Mouse (Mus musculus): Measurements from ENCODE around the gene Tmem179. TPM values are rescaled to one million over a fixed set of nuclear protein-coding genes. Genes with fewer than 3 reads are reported as not detected.

Gene Tmem179
- polyA plus RNA-seq, 1 experiment from 2014 or later: 35.3 TPM

GRCm38 (mm10) chr12:112549287-112549686 is 32.7 kb upstream of the Tmem179 start:
- Histone ChIP-seq H3K4me3 (replicated peaks) (no peak overlapping the region), H3K9me3 (no peaks in the 10 kb centered on the region), H3K4me2 (replicated peaks) (no peak overlapping the region), H3K36me3 (no peaks in the 10 kb centered on the region), H3K27me3 (peaks cover 3% of the 10 kb centered on the region; the same call in 1 of the 2 replicates), H3K27ac (no peak overlapping the region), H3K9ac (replicated peaks) (no peak overlapping the region), H3K4me1 (replicated peaks) (peaks cover 32% of the 10 kb centered on the region)
- WGBS: 100% methylated on average over 1 of the region's 1 CpGs
- no peak for ATAC-seq

- no peak overlapping the region for H3K9ac ChIP-seq (replicated peaks)
- H3K4me2 ChIP-seq (replicated peaks): no peak overlapping the region
- WGBS: 86% methylated on average over 8 of the region's 8 CpGs
- H3K4me3 ChIP-seq (replicated peaks): no peak overlapping the region
- H3K27me3 ChIP-seq: peaks cover 11% of the 10 kb centered on the region; the same call in 1 of the 2 replicates
- no peaks in the 10 kb centered on the region for H3K9me3 ChIP-seq
- H3K36me3 ChIP-seq: no peaks in the 10 kb centered on the region
- H3K27ac ChIP-seq: no peak overlapping the region
- H3K4me1 ChIP-seq (replicated peaks): peaks cover 40% of the 10 kb centered on the region
- no peak for ATAC-seq
Observed at GRCm38 (mm10) chr12:112546110-112546509, 29.6 kb upstream of the Tmem179 start.

GRCm38 (mm10) chr12:112544946-112545701 is 28.6 kb upstream of the Tmem179 start:
- Histone ChIP-seq H3K4me1 (replicated peaks) (peaks cover 50% of the 10 kb centered on the region), H3K27ac (peak overlapping the region; percentile 14), H3K9ac (replicated peaks) (0 out of 2 replicates have a peak overlapping the region, but pooled peaks have one; percentile 16), H3K27me3 (peaks cover 11% of the 10 kb centered on the region; the same call in 1 of the 2 replicates), H3K9me3 (no peaks in the 10 kb centered on the region), H3K36me3 (no peaks in the 10 kb centered on the region), H3K4me2 (replicated peaks) (no peak overlapping the region), H3K4me3 (replicated peaks) (no peak overlapping the region)
- ATAC-seq: no peak
- 29% methylated on average over 12 of the region's 12 CpGs for WGBS

- Histone ChIP-seq H3K9me3 (no peaks in the 10 kb centered on the region), H3K4me1 (replicated peaks) (peaks cover 50% of the 10 kb centered on the region)
- 75% methylated on average over 9 of the region's 9 CpGs for WGBS
Observed at GRCm38 (mm10) chr12:112543941-112544340, 27.4 kb upstream of the Tmem179 start.

DNA sequence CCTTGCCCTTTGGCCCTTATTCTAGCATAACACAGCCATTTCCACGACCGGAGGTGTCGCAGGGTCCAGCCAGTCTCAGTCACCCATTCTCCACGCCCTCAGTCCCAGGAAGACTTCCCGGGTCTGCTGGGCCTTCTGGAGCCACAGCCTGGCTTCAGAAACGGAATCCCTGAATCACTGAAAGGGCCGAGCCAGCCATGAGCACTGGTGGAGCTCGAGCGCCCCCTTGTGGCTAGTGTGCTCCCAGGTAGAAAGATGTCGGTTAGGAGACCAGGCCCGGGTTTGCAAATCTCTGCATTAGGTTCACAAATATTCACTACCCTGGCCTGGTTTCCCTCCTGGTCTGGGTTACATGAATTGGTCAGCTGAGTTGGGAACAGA is 26.4 kb upstream of the Tmem179 start:
- ATAC-seq: peak; percentile 73
- H3K27me3 ChIP-seq: peaks cover 26% of the 10 kb centered on the region
- no peak overlapping the region for H3K4me3 ChIP-seq (replicated peaks)
- H3K27ac ChIP-seq: peak overlapping the region; percentile 88
- H3K4me1 ChIP-seq (replicated peaks): peaks cover 50% of the 10 kb centered on the region
- no peaks in the 10 kb centered on the region for H3K36me3 ChIP-seq
- 1% methylated on average over 11 of the region's 11 CpGs for WGBS
- no peaks in the 10 kb centered on the region for H3K9me3 ChIP-seq
- H3K4me2 ChIP-seq (replicated peaks): peak overlapping the region; percentile 15; the same call in 1 of the 2 replicates
- H3K9ac ChIP-seq (replicated peaks): peak overlapping the region; percentile 47

More at GRCm38 (mm10) chr12:112543941-112544340, 27.4 kb upstream of the Tmem179 start:
- Histone ChIP-seq H3K9ac (replicated peaks) (no peak overlapping the region), H3K36me3 (no peaks in the 10 kb centered on the region), H3K27ac (no peak overlapping the region), H3K4me3 (replicated peaks) (no peak overlapping the region), H3K27me3 (peaks cover 15% of the 10 kb centered on the region), H3K4me2 (replicated peaks) (no peak overlapping the region)
- no peak for ATAC-seq

DNA sequence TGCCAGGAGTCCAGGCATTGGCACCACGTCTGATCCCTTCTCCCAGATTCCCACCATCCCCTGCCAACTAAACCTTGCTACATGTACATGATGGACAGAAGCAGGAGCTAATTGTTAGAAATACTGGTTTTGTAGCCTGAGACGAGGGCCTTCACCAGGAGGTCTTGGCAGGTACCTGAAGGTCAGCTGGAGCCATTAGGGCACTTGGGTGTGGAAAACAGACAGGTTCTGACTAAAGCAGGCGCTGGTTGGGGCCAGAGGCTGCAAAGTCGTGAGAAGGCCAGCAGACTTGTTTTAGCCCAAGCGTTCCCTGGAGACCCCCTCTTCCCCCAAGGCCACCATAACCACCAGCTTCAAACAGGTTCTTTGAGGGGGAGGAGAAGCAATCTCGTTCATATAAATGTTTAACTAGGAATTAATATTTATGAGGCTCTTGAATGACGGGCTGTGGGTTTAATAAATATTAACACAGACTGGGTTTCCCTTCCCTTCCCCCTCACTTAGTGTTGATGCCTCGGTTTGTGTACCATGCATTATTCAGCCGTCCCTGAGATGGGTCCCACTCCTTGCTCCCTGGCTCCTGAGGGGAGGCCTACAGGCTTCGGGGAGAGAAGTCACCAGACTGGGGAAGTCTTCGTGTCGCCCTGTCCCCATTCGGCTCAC is 25.8 kb upstream of the Tmem179 start:
- 32% methylated on average over 13 of the region's 13 CpGs for WGBS
- peaks cover 50% of the 10 kb centered on the region for H3K4me1 ChIP-seq (replicated peaks)

DNA sequence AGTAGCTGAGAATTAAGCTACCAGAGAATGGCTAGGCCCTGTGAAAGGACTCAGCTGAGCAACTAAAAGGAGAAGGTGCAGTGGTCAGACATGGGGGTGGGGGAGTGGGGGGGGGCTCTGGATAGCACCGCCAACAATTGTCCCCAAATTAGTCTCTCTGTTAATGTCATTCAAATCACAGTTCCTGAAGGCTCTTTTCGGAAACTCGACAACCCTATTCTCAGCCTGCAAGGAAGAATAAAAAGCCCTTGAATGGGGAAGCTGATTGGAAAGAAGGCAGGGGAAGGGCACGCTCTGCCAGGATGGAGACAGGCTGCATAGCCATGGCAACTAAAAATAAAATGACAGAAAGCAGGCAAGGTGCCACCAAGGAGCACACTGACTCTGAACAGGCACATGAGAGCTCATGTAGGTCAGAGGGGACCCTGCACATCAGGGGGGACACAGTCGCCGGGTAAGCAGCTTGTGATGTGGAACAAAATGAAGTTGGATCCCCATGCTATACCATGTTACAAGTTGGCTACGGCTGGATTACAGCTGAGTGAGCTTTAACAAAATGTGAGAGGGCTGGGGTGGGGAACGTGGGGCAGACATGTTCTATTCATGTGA is 25.0 kb upstream of the Tmem179 start:
- Histone ChIP-seq H3K9ac (replicated peaks) (peak overlapping the region; percentile 40), H3K4me2 (replicated peaks) (no peak overlapping the region), H3K4me3 (replicated peaks) (no peak overlapping the region), H3K27me3 (peaks cover 27% of the 10 kb centered on the region), H3K27ac (peak overlapping the region; percentile 88), H3K9me3 (no peaks in the 10 kb centered on the region), H3K4me1 (replicated peaks) (peaks cover 50% of the 10 kb centered on the region), H3K36me3 (no peaks in the 10 kb centered on the region)
- peak; percentile 58 for ATAC-seq
- WGBS: 5% methylated on average over 8 of the region's 8 CpGs

More for the DNA sequence above, 25.8 kb upstream of the Tmem179 start:
- H3K9ac ChIP-seq (replicated peaks): peak overlapping the region; percentile 47
- ATAC-seq: peak; percentile 75
- H3K27ac ChIP-seq: peak overlapping the region; percentile 88
- H3K36me3 ChIP-seq: no peaks in the 10 kb centered on the region
- peaks cover 27% of the 10 kb centered on the region for H3K27me3 ChIP-seq
- H3K9me3 ChIP-seq: no peaks in the 10 kb centered on the region
- peak overlapping the region; percentile 15; the same call in 1 of the 2 replicates for H3K4me2 ChIP-seq (replicated peaks)
- H3K4me3 ChIP-seq (replicated peaks): no peak overlapping the region

- peaks cover 41% of the 10 kb centered on the region for H3K4me1 ChIP-seq (replicated peaks)
- no peak overlapping the region; the same call in 1 of the 2 replicates for H3K27ac ChIP-seq
- no peak overlapping the region for H3K9ac ChIP-seq (replicated peaks)
- no peaks in the 10 kb centered on the region for H3K9me3 ChIP-seq
- H3K36me3 ChIP-seq: no peaks in the 10 kb centered on the region
- H3K4me2 ChIP-seq (replicated peaks): no peak overlapping the region
- WGBS: 91% methylated on average over 12 of the region's 12 CpGs
- H3K27me3 ChIP-seq: peaks cover 27% of the 10 kb centered on the region
- ATAC-seq: no peak
- no peak overlapping the region for H3K4me3 ChIP-seq (replicated peaks)
Observed at GRCm38 (mm10) chr12:112540321-112540720, 23.8 kb upstream of the Tmem179 start.

GRCm38 (mm10) chr12:112539466-112539965 is 23.0 kb upstream of the Tmem179 start:
- H3K4me3 ChIP-seq (replicated peaks): no peak overlapping the region

GRCm38 (mm10) chr12:112538356-112538755 is 21.8 kb upstream of the Tmem179 start:
- Histone ChIP-seq H3K4me3 (replicated peaks) (no peak overlapping the region), H3K9me3 (no peaks in the 10 kb centered on the region), H3K36me3 (no peaks in the 10 kb centered on the region), H3K4me2 (replicated peaks) (no peak overlapping the region), H3K27me3 (peaks cover 26% of the 10 kb centered on the region), H3K27ac (no peak overlapping the region), H3K4me1 (replicated peaks) (peaks cover 31% of the 10 kb centered on the region), H3K9ac (replicated peaks) (no peak overlapping the region)
- no peak for ATAC-seq
- 91% methylated on average over 9 of the region's 9 CpGs for WGBS

More at GRCm38 (mm10) chr12:112539466-112539965, 23.0 kb upstream of the Tmem179 start:
- H3K4me2 ChIP-seq (replicated peaks): no peak overlapping the region
- H3K27me3 ChIP-seq: peaks cover 30% of the 10 kb centered on the region
- ATAC-seq: no peak
- peaks cover 33% of the 10 kb centered on the region for H3K4me1 ChIP-seq (replicated peaks)
- no peak overlapping the region for H3K9ac ChIP-seq (replicated peaks)
- no peaks in the 10 kb centered on the region for H3K9me3 ChIP-seq
- no peaks in the 10 kb centered on the region for H3K36me3 ChIP-seq
- H3K27ac ChIP-seq: no peak overlapping the region
- WGBS: 86% methylated on average over 7 of the region's 7 CpGs

GRCm38 (mm10) chr12:112537233-112537632 is 20.7 kb upstream of the Tmem179 start:
- Histone ChIP-seq H3K9ac (replicated peaks) (no peak overlapping the region), H3K36me3 (no peaks in the 10 kb centered on the region), H3K9me3 (no peaks in the 10 kb centered on the region), H3K4me1 (replicated peaks) (peaks cover 21% of the 10 kb centered on the region), H3K27me3 (peaks cover 30% of the 10 kb centered on the region), H3K4me3 (replicated peaks) (no peak overlapping the region), H3K27ac (no peak overlapping the region), H3K4me2 (replicated peaks) (no peak overlapping the region)
- no peak for ATAC-seq
- WGBS: 80% methylated on average over 6 of the region's 6 CpGs

DNA sequence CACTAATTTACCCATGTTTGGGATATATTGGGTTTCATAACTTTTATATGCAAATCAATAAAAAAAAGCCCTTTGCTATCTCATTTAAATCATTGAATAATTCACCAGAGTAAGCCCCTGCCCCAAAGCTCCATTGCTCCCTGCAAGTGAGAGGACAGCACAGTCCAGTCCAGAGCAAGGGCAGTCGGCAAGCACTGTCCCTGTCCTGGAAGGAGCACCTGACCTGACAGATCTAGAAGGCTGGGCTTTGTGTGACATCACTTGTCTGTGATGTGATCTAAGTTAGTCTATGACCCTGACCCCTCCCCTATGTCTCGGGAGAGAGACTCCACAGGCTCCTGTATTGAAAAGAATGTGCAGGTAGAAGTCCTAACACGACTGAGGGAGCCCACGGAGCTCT is 17.2 kb upstream of the Tmem179 start:
- H3K36me3 ChIP-seq: no peaks in the 10 kb centered on the region
- H3K4me3 ChIP-seq (replicated peaks): no peak overlapping the region
- ATAC-seq: no peak
- no peaks in the 10 kb centered on the region for H3K4me1 ChIP-seq (replicated peaks)
- no peak overlapping the region for H3K9ac ChIP-seq (replicated peaks)
- H3K9me3 ChIP-seq: no peaks in the 10 kb centered on the region
- H3K27ac ChIP-seq: no peak overlapping the region
- peaks cover 25% of the 10 kb centered on the region for H3K27me3 ChIP-seq
- WGBS: 80% methylated on average over 4 of the region's 4 CpGs
- no peak overlapping the region for H3K4me2 ChIP-seq (replicated peaks)

All from midbrain, embryonic 13.5 days (tissue).